Mouse (Mus musculus): Measurements from ENCODE around the gene Shisa7. TPM values are rescaled to one million over a fixed set of nuclear protein-coding genes. Genes with fewer than 3 reads are reported as not detected.

Gene Shisa7
- polyA plus RNA-seq, 1 experiment from 2014 or later, result 0.72 TPM

GRCm38 (mm10) chr7:4776131-4776530 is 68.4 kb downstream of the Shisa7 start:
- ATAC-seq (replicated peaks; ENCODE audit: insufficient number of reproducible peaks, low FRiP score, low TSS enrichment, low read depth) (no peak), DNase-seq (ENCODE audit: low spot score) (no peak)
- H3K4me2 ChIP-seq (ENCODE audit: low read depth, low read length), result no peak overlapping the region
- H3K36me3 ChIP-seq (replicated peaks; ENCODE audit: control insufficient read depth, insufficient read depth, low read depth, low read length), result no peaks in the 10 kb centered on the region
- no peak overlapping the region for H3K4me3 ChIP-seq (ENCODE audit: low read depth, low read length)
- H3K27me3 ChIP-seq (ENCODE audit: control insufficient read depth, insufficient read depth, low read length), result peaks cover 33% of the 10 kb centered on the region
- H3K9me3 ChIP-seq (replicated peaks; ENCODE audit: control insufficient read depth, low read length), result no peaks in the 10 kb centered on the region
- no peak overlapping the region for H3K9ac ChIP-seq (replicated peaks; ENCODE audit: low read length)
- 46% methylated on average over 10 of the region's 10 CpGs for WGBS
- peaks cover 7% of the 10 kb centered on the region; the same call in 1 of the 2 replicates for H3K4me1 ChIP-seq (ENCODE audit: control insufficient read depth, insufficient read depth, low read length)
- no peak overlapping the region for H3K27ac ChIP-seq (replicated peaks; ENCODE audit: low read depth, low read length)

Other genes with a start within 250 kb of the Shisa7 start
- gene Ptprh, start 240.7 kb downstream of the Shisa7 start, polyA plus RNA-seq (2014; fragmentation: Nextera tagmentation; extraction: Ambion mirVana), result not detected in 2 replicates
- gene Tmem86b, start 213.3 kb downstream of the Shisa7 start, polyA plus RNA-seq (2014; fragmentation: Nextera tagmentation; extraction: Ambion mirVana), result 0.63 and 2.5 TPM in 2 replicates
- gene Ppp6r1, start 185.7 kb downstream of the Shisa7 start, polyA plus RNA-seq (2014; fragmentation: Nextera tagmentation; extraction: Ambion mirVana), result 4.9 and 5.0 TPM in 2 replicates
- 102 and 104 TPM in 2 replicates for gene Hspbp1, start 159.6 kb downstream of the Shisa7 start, polyA plus RNA-seq (2014; fragmentation: Nextera tagmentation; extraction: Ambion mirVana)
- 2.1 and 2.3 TPM in 2 replicates for gene Brsk1, start 154.1 kb downstream of the Shisa7 start, polyA plus RNA-seq (2014; fragmentation: Nextera tagmentation; extraction: Ambion mirVana)
- not detected in 2 replicates for gene Tmem150b, start 119.4 kb downstream of the Shisa7 start, polyA plus RNA-seq (2014; fragmentation: Nextera tagmentation; extraction: Ambion mirVana)
- 55.7 and 61.6 TPM in 2 replicates for gene Kmt5c, start 104.6 kb downstream of the Shisa7 start, polyA plus RNA-seq (2014; fragmentation: Nextera tagmentation; extraction: Ambion mirVana)
- gene Cox6b2, start 91.6 kb downstream of the Shisa7 start, polyA plus RNA-seq (2014; fragmentation: Nextera tagmentation; extraction: Ambion mirVana), result 41.6 and 42.1 TPM in 2 replicates
- not detected in 2 replicates for gene Fam71e2, start 73.4 kb downstream of the Shisa7 start, polyA plus RNA-seq (2014; fragmentation: Nextera tagmentation; extraction: Ambion mirVana)
- 0.21 TPM in 1 of 2 replicates, not detected in the other for gene Il11, start 61.8 kb downstream of the Shisa7 start, polyA plus RNA-seq (2014; fragmentation: Nextera tagmentation; extraction: Ambion mirVana)
- not detected in 2 replicates for gene Tmem190, start 61.8 kb downstream of the Shisa7 start, polyA plus RNA-seq (2014; fragmentation: Nextera tagmentation; extraction: Ambion mirVana)
- gene Tmem238, start 55.0 kb downstream of the Shisa7 start, polyA plus RNA-seq (2014; fragmentation: Nextera tagmentation; extraction: Ambion mirVana), result 1.3 and 1.4 TPM in 2 replicates
- 149 and 169 TPM in 2 replicates for gene Rpl28, start 51.8 kb downstream of the Shisa7 start, polyA plus RNA-seq (2014; fragmentation: Nextera tagmentation; extraction: Ambion mirVana)
- gene Ube2s, start 32.1 kb downstream of the Shisa7 start, polyA plus RNA-seq (2014; fragmentation: Nextera tagmentation; extraction: Ambion mirVana), result 453 and 487 TPM in 2 replicates
- 2.4 and 2.9 TPM in 2 replicates for gene Isoc2b, start 25.6 kb upstream of the Shisa7 start, polyA plus RNA-seq (2014; fragmentation: Nextera tagmentation; extraction: Ambion mirVana)
- gene Isoc2a, start 32.5 kb upstream of the Shisa7 start, polyA plus RNA-seq (2014; fragmentation: Nextera tagmentation; extraction: Ambion mirVana), result 0.70 and 0.72 TPM in 2 replicates
- gene Gm36210, start 61.8 kb upstream of the Shisa7 start, polyA plus RNA-seq (2014; fragmentation: Nextera tagmentation; extraction: Ambion mirVana), result 0.27 TPM in 1 of 2 replicates, not detected in the other
- gene Zfp628, start 70.5 kb upstream of the Shisa7 start, polyA plus RNA-seq (2014; fragmentation: Nextera tagmentation; extraction: Ambion mirVana), result 2.5 and 3.6 TPM in 2 replicates
- 2.7 and 2.8 TPM in 2 replicates for gene Nat14, start 77.3 kb upstream of the Shisa7 start, polyA plus RNA-seq (2014; fragmentation: Nextera tagmentation; extraction: Ambion mirVana)
- 0.97 and 1.2 TPM in 2 replicates for gene Ssc5d, start 81.1 kb upstream of the Shisa7 start, polyA plus RNA-seq (2014; fragmentation: Nextera tagmentation; extraction: Ambion mirVana)
- 0.21 TPM in 1 of 2 replicates, not detected in the other for gene Sbk2, start 119.7 kb upstream of the Shisa7 start, polyA plus RNA-seq (2014; fragmentation: Nextera tagmentation; extraction: Ambion mirVana)
- 0.06 TPM in 1 of 2 replicates, not detected in the other for gene Sbk3, start 126.5 kb upstream of the Shisa7 start, polyA plus RNA-seq (2014; fragmentation: Nextera tagmentation; extraction: Ambion mirVana)
- gene Zfp579, start 151.5 kb upstream of the Shisa7 start, polyA plus RNA-seq (2014; fragmentation: Nextera tagmentation; extraction: Ambion mirVana), result 25.3 and 28.4 TPM in 2 replicates
- gene Zfp524, start 169.7 kb upstream of the Shisa7 start, polyA plus RNA-seq (2014; fragmentation: Nextera tagmentation; extraction: Ambion mirVana), result 7.5 and 9.4 TPM in 2 replicates
- 42.5 and 43.0 TPM in 2 replicates for gene Fiz1, start 170.0 kb upstream of the Shisa7 start, polyA plus RNA-seq (2014; fragmentation: Nextera tagmentation; extraction: Ambion mirVana)
- gene Gm44973, start 170.8 kb upstream of the Shisa7 start, polyA plus RNA-seq (2014; fragmentation: Nextera tagmentation; extraction: Ambion mirVana), result 0.59 TPM in 1 of 2 replicates, not detected in the other
- gene Zfp865, start 175.7 kb upstream of the Shisa7 start, polyA plus RNA-seq (2014; fragmentation: Nextera tagmentation; extraction: Ambion mirVana), result 4.5 and 5.9 TPM in 2 replicates
- 14.9 and 15.1 TPM in 2 replicates for gene Ccdc106, start 175.9 kb upstream of the Shisa7 start, polyA plus RNA-seq (2014; fragmentation: Nextera tagmentation; extraction: Ambion mirVana)
- not detected in 2 replicates for gene 4632433K11Rik, start 189.4 kb upstream of the Shisa7 start, polyA plus RNA-seq (2014; fragmentation: Nextera tagmentation; extraction: Ambion mirVana)
- 2.7 and 3.3 TPM in 2 replicates for gene Zfp784, start 193.8 kb upstream of the Shisa7 start, polyA plus RNA-seq (2014; fragmentation: Nextera tagmentation; extraction: Ambion mirVana)
- 25.0 and 32.3 TPM in 2 replicates for gene Zfp580, start 206.8 kb upstream of the Shisa7 start, polyA plus RNA-seq (2014; fragmentation: Nextera tagmentation; extraction: Ambion mirVana)
- gene U2af2, start 217.4 kb upstream of the Shisa7 start, polyA plus RNA-seq (2014; fragmentation: Nextera tagmentation; extraction: Ambion mirVana), result 156 and 164 TPM in 2 replicates
- 46.3 and 51.3 TPM in 2 replicates for gene Epn1, start 235.5 kb upstream of the Shisa7 start, polyA plus RNA-seq (2014; fragmentation: Nextera tagmentation; extraction: Ambion mirVana)

Data from embryonic facial prominence, embryonic 11.5 days (tissue).